Mouse (Mus musculus) spleen, adult 2 months (tissue): ENCODE measurements around the gene March5. TPM values are rescaled to one million over a fixed set of nuclear protein-coding genes. Genes with fewer than 3 reads are reported as not detected.

Experiments
- DNase-seq, 2 experiments: peaks; one replicate each; pipeline versions ENCODE4 v3.0.0 to v3.0.0-alpha.2; 2012 to 2021; ENCODE audit warnings: low spot score in 2 of 2, low read depth in 1 of 2
- H3K27ac ChIP-seq: fragments of 200-500 bp; 2 replicates; pipeline ENCODE4 v1.5.1; 2012; ENCODE audit warnings: low read length, inconsistent platforms; ENCODE audit not compliant: insufficient read depth
- H3K27me3 ChIP-seq: fragments of 200-500 bp; 2 replicates; pipeline ENCODE4 v1.6.1; 2012; ENCODE audit warnings: mild to moderate bottlenecking, moderate library complexity, low read length, inconsistent platforms; ENCODE audit not compliant: control insufficient read depth, insufficient read depth
- H3K36me3 ChIP-seq: fragments of 200-500 bp; 2 replicates; pipeline ENCODE4 v1.6.1; 2012; ENCODE audit warnings: mild to moderate bottlenecking, low read length, inconsistent platforms; ENCODE audit not compliant: control insufficient read depth, insufficient read depth
- H3K4me1 ChIP-seq: fragments of 200-500 bp; 2 replicates; pipeline ENCODE4 v1.6.1; 2011; ENCODE audit warnings: inconsistent platforms; ENCODE audit not compliant: control insufficient read depth, insufficient read depth, insufficient read length
- H3K4me3 ChIP-seq: fragments of 200-500 bp; 2 replicates; pipeline ENCODE4 v1.5.1; 2011; ENCODE audit warnings: mild to moderate bottlenecking, inconsistent platforms; ENCODE audit not compliant: insufficient read depth, insufficient read length; ENCODE audit errors: extremely low read depth
- CTCF ChIP-seq: fragments of 200-500 bp; IDR thresholded peaks from 2 replicates; pipeline ENCODE4 v1.5.1; 2011; ENCODE audit warnings: mild to moderate bottlenecking, inconsistent platforms; ENCODE audit not compliant: insufficient read depth, insufficient read length, insufficient replicate concordance; ENCODE audit errors: extremely low read depth
- POLR2A ChIP-seq: fragments of 200-500 bp; IDR thresholded peaks from 2 replicates; pipeline ENCODE4 v1.6.1; 2011; ENCODE audit warnings: low read depth, low read length, inconsistent platforms
- WGBS: fragments of 180-500 bp; shearing (Covaris S2); methylation state at CpG from one replicate; pipeline ENCODE4 v1.1.7; 2018; 5-methylcytosine and 5-hydroxymethylcytosine counted together
- polyA plus RNA-seq: library from polyadenylated mRNA; depleted of rRNA; stranded (reverse); fragments of >200 nt; gene quantifications from 2 replicates; pipeline ENCODE4 v1.2.3, GENCODE M21; 2012

The March5 gene
- polyA plus RNA-seq, 1 experiment: 21.2 TPM

DNA sequence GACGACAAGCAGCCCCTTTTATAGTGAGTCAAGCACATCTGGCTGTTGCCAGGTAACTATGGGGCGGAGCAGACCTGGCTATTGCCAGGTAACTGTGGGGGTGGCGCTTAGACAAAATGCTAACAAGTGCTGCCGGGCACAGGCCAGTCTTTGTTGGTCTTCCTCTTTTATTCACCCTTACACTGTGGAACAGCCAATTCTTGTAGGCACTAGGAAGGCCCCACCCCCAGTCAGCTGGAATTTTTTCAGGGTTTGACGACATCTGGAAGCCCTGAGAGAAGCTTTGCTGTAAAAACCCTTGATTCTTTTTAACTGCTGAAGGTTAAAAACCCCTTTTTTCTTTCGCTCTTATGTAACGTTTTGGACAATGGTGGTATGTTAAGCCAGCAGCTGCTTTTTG, 31.3 kb downstream of the March5 start:
- H3K36me3 ChIP-seq: no peaks in the 10 kb centered on the region
- no peak overlapping the region; the same call in 1 of the 2 replicates for H3K27ac ChIP-seq
- peaks cover 8% of the 10 kb centered on the region for H3K27me3 ChIP-seq
- no peak for DNase-seq
- H3K4me3 ChIP-seq: no peak overlapping the region
- 0 out of 2 replicates have a peak, but pooled peaks cover 5% of the 10 kb centered on the region for H3K4me1 ChIP-seq
- TF ChIP-seq CTCF: no peak
- TF ChIP-seq POLR2A: no peak
- WGBS: 38% methylated on average over 7 of the region's 7 CpGs

DNA sequence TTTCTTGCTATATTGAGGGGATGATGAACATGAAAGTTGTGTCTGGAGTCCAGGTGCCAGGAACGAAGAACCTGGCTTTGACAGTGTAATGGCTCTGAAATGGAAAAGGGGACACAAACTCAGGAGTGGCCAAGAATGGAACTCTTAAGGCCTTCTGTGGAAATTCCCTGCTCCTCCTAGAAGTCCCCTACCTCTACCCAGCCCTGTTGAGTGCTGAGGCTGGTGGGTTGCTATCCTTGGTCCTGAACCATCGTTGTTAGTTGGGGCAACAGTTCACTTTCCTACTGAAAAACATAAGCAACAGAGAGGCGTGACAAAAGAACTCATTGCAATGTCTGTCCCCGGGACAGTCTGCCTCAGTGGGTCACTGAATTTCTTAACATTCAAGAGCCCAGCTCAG, 31.8 kb downstream of the March5 start:
- peaks cover 4% of the 10 kb centered on the region for H3K27me3 ChIP-seq
- H3K36me3 ChIP-seq: no peaks in the 10 kb centered on the region
- H3K4me3 ChIP-seq: no peak overlapping the region
- no peak for DNase-seq
- no peak overlapping the region for H3K27ac ChIP-seq
- 0 out of 2 replicates have a peak, but pooled peaks cover under 1% of the 10 kb centered on the region for H3K4me1 ChIP-seq
- WGBS: 45% methylated on average over 4 of the region's 4 CpGs
- no peak for TF ChIP-seq POLR2A
- no peak for TF ChIP-seq CTCF

DNA sequence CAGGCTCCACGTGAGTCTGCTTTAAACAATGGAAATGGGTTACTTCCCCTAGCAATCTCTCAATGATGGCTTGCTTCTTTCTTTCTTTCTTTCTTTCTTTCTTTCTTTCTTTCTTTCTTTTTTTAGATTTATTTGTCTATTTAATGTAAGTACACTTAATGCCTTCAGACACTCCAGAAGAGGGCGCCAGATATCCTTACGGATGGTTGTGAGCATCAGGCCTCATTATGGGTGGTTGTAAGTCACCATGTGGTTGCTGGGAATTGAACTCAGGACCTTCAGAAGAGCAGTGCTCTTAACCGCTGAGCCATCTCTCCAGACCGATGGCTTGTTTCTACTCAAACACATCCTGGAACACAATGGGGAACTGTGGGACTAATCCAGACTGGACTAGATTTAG, 33.9 kb downstream of the March5 start:
- DNase-seq: no peak
- TF ChIP-seq POLR2A (no peak), CTCF (no peak)
- H3K27ac ChIP-seq: no peak overlapping the region
- no peaks in the 10 kb centered on the region for H3K4me1 ChIP-seq
- no peaks in the 10 kb centered on the region for H3K27me3 ChIP-seq
- no peaks in the 10 kb centered on the region for H3K36me3 ChIP-seq
- 68% methylated on average over 5 of the region's 5 CpGs for WGBS
- no peak overlapping the region for H3K4me3 ChIP-seq

DNA sequence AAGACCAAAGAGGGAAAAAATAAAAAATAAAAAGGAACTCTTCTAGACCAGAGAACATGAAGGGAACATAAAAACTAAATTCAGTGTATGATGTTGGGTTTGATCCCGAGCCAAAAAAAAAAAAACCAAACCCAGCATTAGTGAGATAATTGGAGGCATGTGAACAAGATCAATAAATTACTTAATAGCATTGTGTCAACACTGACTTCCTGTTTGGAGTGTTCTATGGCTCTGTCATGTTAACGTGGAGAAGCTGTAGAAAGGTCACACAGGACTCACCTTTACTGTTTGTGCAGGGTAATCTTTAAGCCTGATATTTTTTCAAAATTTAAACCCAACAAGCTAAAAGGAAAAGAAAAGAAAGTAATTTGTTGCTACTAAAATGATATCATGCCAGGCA, 35.4 kb downstream of the March5 start:
- Histone ChIP-seq H3K4me1 (no peaks in the 10 kb centered on the region), H3K4me3 (no peak overlapping the region), H3K27ac (no peak overlapping the region), H3K27me3 (no peaks in the 10 kb centered on the region), H3K36me3 (no peaks in the 10 kb centered on the region)
- TF ChIP-seq CTCF: no peak
- TF ChIP-seq POLR2A: no peak
- no peak for DNase-seq
- 49% methylated on average over 2 of the region's 2 CpGs for WGBS

DNA sequence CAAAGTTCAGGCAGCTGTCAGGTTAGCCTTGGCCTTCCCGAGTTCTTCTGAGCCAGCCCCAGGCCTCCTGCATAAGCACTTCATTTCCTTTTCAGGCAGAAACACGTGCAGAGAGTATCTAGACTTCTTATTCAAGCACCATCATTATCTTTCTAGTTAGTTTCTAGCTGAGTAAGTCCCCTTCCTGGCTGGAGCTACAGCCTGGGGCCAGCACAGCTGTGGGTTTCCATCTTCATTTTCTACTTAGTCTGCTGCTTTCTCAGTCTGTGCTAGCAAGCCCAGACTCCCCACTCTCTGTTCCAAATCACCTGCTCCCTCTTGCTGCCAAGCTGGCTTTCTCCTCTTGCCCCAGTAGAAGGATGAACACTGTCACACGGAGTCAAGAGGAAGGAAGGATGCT, 39.5 kb downstream of the March5 start:
- TF ChIP-seq POLR2A (no peak), CTCF (no peak)
- no peaks in the 10 kb centered on the region for H3K4me1 ChIP-seq
- no peaks in the 10 kb centered on the region for H3K36me3 ChIP-seq
- no peak overlapping the region for H3K4me3 ChIP-seq
- DNase-seq: no peak
- 38% methylated on average over 3 of the region's 3 CpGs for WGBS
- H3K27ac ChIP-seq: no peak overlapping the region
- no peaks in the 10 kb centered on the region for H3K27me3 ChIP-seq

DNA sequence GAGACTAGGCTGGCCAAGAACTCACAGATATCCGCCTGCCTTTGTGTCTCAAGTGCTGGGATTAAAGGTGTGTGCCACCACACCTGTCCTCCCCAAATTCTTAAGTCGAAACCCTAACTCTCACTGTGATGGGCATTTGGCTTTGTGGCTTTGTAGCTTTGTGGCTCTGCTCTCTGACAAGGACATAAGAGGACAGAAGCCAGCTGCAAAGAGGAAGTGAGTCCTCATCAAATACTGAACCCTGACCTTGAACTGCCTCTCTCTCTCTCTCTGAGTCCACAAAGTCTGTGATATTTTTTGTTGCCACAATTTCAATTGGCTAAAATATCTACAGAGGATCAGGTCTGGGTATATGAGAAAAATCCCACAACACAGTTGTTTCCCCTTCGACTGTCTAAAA, 40.9 kb downstream of the March5 start:
- 58% methylated on average over 3 of the region's 3 CpGs for WGBS
- Histone ChIP-seq H3K4me3 (no peak overlapping the region), H3K27me3 (no peaks in the 10 kb centered on the region), H3K36me3 (no peaks in the 10 kb centered on the region), H3K4me1 (no peaks in the 10 kb centered on the region), H3K27ac (no peak overlapping the region)
- no peak for DNase-seq
- TF ChIP-seq POLR2A: no peak
- no peak for TF ChIP-seq CTCF

DNA sequence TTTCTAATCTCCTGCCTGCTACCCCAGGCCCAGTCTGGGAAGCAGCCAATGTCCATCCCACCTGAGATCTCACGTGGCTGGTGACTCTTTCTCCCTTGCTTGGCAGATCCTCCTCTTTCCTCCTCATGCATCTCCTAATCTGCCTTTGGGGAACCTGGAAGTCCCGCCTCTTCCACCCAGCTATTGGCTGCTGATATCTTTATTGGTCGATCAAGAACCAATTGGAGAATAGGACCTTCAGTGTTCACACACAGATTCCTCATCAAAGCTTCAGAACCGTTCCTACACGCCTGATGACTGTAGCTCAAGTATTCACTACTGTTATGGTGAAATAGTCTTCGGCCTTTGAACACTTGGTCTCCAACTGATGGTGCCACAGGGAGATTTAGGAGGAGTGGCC, 44.8 kb downstream of the March5 start:
- no peaks in the 10 kb centered on the region for H3K27me3 ChIP-seq
- DNase-seq: no peak
- H3K4me1 ChIP-seq: no peaks in the 10 kb centered on the region
- 80% methylated on average over 6 of the region's 6 CpGs for WGBS
- H3K36me3 ChIP-seq: no peaks in the 10 kb centered on the region
- H3K27ac ChIP-seq: no peak overlapping the region
- no peak for TF ChIP-seq CTCF
- no peak overlapping the region for H3K4me3 ChIP-seq
